Mouse (Mus musculus) liver, postnatal 0 days (tissue): ENCODE data around the gene Nt5c3b. TPM values are rescaled to one million over a fixed set of nuclear protein-coding genes. Genes with fewer than 3 reads are reported as not detected.

ENCODE experiments used
- ATAC-seq: fragments of 200-750 bp; cut with Nextera tagmentation; 2 replicates; pipeline ENCODE4 v1.8.0; 2017; ENCODE audit warnings: mild to moderate bottlenecking, moderate library complexity
- DNase-seq: peaks from one replicate; pipeline ENCODE4 v3.0.0-alpha.2; 2016
- H3K27ac ChIP-seq: fragments of 300-500 bp; sonication (generic); 2 replicates; pipeline ENCODE4 v1.5.1; 2014; ENCODE audit warnings: antibody characterized with exemption, moderate library complexity, mild to moderate bottlenecking, low read depth
- H3K27me3 ChIP-seq: fragments of 300-500 bp; sonication (generic); 2 replicates; pipeline ENCODE4 v1.6.1; 2014; ENCODE audit warnings: low read length, control low read depth, mixed read lengths; ENCODE audit not compliant: insufficient read depth
- H3K36me3 ChIP-seq: fragments of 300-500 bp; sonication (generic); replicated peaks from 2 replicates; pipeline ENCODE4 v1.6.1; 2014; ENCODE audit warnings: mild to moderate bottlenecking, control low read depth, low read length, moderate library complexity, mixed read lengths; ENCODE audit not compliant: insufficient read depth
- H3K4me1 ChIP-seq: fragments of 300-500 bp; sonication (generic); 2 replicates; pipeline ENCODE4 v1.6.1; 2014; ENCODE audit warnings: antibody characterized with exemption, mild to moderate bottlenecking, control low read depth; ENCODE audit not compliant: insufficient read depth
- H3K4me2 ChIP-seq: fragments of 300-500 bp; sonication (generic); 2 replicates; pipeline ENCODE4 v1.6.1; 2014; ENCODE audit warnings: low read depth, mild to moderate bottlenecking, low read length, moderate library complexity, mixed read lengths
- H3K4me3 ChIP-seq: fragments of 300-500 bp; sonication (generic); 2 replicates; pipeline ENCODE4 v1.5.1; 2014; ENCODE audit warnings: low read depth, low read length
- H3K9ac ChIP-seq: fragments of 300-500 bp; sonication (generic); replicated peaks from 2 replicates; pipeline ENCODE4 v1.6.1; 2014; ENCODE audit warnings: mild to moderate bottlenecking, moderate library complexity
- H3K9me3 ChIP-seq: fragments of 300-500 bp; sonication (generic); 2 replicates; pipeline ENCODE4 v1.6.1; 2016; ENCODE audit warnings: mild to moderate bottlenecking, control low read depth, low read length, mixed read lengths
- CTCF ChIP-seq: sonication (generic); IDR thresholded peaks from 2 replicates; pipeline ENCODE4 v1.5.1; 2016; ENCODE audit warnings: antibody characterized with exemption, low read depth
- EP300 ChIP-seq: IDR thresholded peaks from 2 replicates; pipeline ENCODE4 v1.6.1; 2016; ENCODE audit warnings: antibody characterized with exemption, low read depth, mild to moderate bottlenecking
- WGBS: fragments of 180-500 bp; shearing (Covaris S2); extraction: QIAGEN DNeasy Blood & Tissue Kit; methylation state at CpG from one replicate; pipeline ENCODE4 v1.1.7; 2014; ENCODE audit not compliant: insufficient replicate concordance; 5-methylcytosine and 5-hydroxymethylcytosine counted together
- polyA plus RNA-seq: library from polyadenylated mRNA; unstranded; fragments of >200 nt; fragmentation: Nextera tagmentation; extraction: Ambion mirVana; gene quantifications from 2 replicates; pipeline ENCODE4 v1.2.1, GENCODE M21; 2015

Nt5c3b gene
- polyA plus RNA-seq, 1 experiment from 2014 or later, result 11.9 TPM

DNA sequence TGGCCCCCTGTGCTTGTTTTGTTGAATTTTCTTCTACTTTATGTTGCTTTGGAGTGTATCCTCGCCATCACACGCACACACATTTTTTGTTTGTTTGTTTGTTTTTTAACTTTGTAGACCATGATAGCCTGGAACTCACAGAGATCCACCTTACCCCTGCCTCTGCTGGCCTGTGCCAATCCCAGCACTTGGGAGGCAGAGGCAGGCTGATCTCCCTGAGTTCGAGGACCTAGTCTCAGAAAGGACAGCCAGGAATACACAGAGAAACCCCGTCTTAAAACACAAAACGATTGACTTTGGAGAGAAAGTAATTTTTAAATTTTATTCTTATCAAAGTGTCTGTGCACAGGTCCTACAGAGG, 31.3 kb upstream of the Nt5c3b start:
- H3K27me3 ChIP-seq, result no peaks in the 10 kb centered on the region
- ATAC-seq (peak; percentile 38), DNase-seq (no peak)
- H3K9ac ChIP-seq, result no peak overlapping the region
- TF ChIP-seq EP300, result no peak
- no peak for TF ChIP-seq CTCF
- no peaks in the 10 kb centered on the region for H3K9me3 ChIP-seq
- 0 out of 2 replicates have a peak overlapping the region, but pooled peaks have one; percentile 5 for H3K4me2 ChIP-seq
- WGBS, result 28% methylated on average over 5 of the region's 5 CpGs
- peaks cover 19% of the 10 kb centered on the region for H3K4me1 ChIP-seq
- H3K4me3 ChIP-seq, result peak overlapping the region; percentile 91; the same call in 1 of the 2 replicates
- H3K27ac ChIP-seq, result no peak overlapping the region
- peaks cover 16% of the 10 kb centered on the region for H3K36me3 ChIP-seq

DNA sequence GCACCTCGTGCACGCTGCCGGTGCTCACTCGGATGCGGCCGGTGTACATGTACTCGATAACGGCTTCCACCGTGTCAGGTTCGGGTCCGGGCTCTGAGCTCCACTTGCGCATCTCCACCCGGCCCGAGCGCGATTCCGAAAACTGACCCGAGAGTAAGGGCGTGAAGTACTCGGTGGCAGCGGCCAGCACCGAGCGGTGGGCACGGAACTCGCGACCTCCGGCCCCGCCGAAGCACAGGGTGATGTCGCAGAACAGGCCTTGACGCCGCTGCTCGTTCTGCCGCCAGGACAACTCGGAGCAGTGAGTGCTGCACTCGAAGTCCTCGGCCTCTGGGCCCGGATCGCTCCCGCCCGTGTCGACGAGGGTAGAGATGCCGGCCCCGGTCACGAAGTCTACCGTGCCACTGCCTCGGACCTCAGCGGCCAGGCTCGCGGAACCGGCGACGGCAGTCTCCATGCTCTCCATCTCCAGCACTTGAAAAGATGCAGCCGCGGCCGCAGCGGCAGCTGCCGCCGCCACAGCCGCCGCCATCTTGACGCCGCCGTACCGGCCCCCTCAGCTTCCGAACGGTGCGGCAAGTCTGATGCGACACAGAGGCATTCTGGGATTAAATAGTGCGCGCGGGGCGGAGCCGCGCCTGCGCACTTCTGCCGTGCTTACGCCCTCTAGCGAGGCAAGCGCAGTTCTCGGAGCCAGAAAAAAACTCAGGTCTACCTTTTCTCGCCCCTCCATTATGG, 30.8 kb upstream of the Nt5c3b start, which contains the start of gene Klhl11:
Klhl11 (minus strand) TSS at position 545 of the 738 bp plus-strand sequence.
- peaks cover 19% of the 10 kb centered on the region for H3K4me1 ChIP-seq
- no peaks in the 10 kb centered on the region for H3K27me3 ChIP-seq
- peak within 1 kb of the TSS; percentile 79 for H3K27ac ChIP-seq
- H3K4me3 ChIP-seq, result peak within 1 kb of the TSS; percentile 91
- peaks cover 13% of the 10 kb centered on the region for H3K36me3 ChIP-seq
- peak within 1 kb of the TSS; percentile 87 for H3K4me2 ChIP-seq
- under 1% methylated on average over 80 of the region's 83 CpGs for WGBS
- H3K9ac ChIP-seq, result peak within 1 kb of the TSS; percentile 94
- ATAC-seq (peak; percentile 96), DNase-seq (peak; percentile 93)
- H3K9me3 ChIP-seq, result no peaks in the 10 kb centered on the region
- TF ChIP-seq CTCF, result peak; percentile 92
- TF ChIP-seq EP300, result no peak

DNA sequence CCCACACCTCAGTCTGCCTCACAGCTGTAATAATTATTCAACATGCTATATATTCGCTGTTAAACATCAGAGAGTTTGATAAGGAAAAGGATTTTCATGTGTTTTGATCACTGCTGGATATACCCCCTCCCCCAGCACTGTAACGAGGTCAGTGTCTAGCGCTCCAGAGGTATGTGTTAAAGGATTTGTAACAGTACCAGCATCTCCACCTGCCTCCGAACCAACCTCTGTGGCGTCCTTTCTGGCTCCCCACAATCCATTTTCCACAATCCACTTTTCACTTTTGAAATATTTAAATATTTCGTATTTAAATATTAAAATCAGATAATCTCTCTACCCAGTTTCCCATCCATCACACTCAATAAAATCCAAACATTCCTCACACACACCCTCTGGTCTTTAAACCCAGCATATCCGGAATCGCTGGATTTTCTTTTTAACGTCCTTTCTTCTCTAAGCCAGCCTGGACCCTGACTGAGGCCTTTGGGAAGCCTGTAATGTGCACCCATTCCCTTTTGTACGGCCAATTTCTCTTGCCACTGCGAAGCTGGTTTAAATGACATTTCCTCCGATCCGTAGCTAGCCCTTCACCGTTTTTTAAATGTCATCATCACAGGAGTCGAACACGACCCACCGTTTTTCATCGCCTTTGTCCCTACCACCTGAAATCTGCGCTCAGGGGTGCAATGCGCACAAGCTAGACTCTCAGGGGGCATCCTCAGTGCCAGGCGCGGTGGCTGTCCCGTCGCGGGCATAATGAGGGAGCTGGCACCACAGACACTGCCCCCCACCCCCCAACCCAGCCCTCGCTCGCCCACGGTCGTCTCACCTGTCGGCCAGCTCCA, 30.0 kb upstream of the Nt5c3b start:
- no peak for TF ChIP-seq EP300
- TF ChIP-seq CTCF, result no peak
- H3K4me2 ChIP-seq, result peak overlapping the region; percentile 87
- DNase-seq (no peak), ATAC-seq (no peak)
- H3K9me3 ChIP-seq, result no peaks in the 10 kb centered on the region
- WGBS, result 8% methylated on average over 30 of the region's 30 CpGs
- peak overlapping the region; percentile 91 for H3K4me3 ChIP-seq
- no peaks in the 10 kb centered on the region for H3K27me3 ChIP-seq
- H3K9ac ChIP-seq, result peak overlapping the region; percentile 94
- H3K4me1 ChIP-seq, result peaks cover 19% of the 10 kb centered on the region
- H3K36me3 ChIP-seq, result peaks cover 7% of the 10 kb centered on the region; the same call in 1 of the 2 replicates
- peak overlapping the region; percentile 79; the same call in 1 of the 2 replicates for H3K27ac ChIP-seq

DNA sequence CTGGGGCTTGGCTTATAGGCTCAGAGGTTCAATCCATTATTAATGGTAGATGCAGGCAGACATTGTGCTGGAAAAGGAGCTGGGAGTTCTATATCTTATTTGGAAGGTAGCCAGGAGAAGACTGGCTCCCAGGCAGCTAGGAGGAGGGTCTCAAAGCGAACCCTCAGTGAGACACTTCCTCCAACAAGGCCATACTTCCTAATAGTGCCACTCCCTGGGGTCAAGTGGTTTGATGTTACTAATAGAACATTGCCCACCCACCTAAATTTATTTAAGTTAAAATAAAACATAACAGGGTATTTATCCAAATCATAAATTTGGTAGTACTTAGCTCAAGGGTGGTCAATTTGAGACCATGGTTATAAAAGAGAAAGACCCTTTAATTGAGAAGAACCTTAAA, 24.2 kb upstream of the Nt5c3b start:
- Histone ChIP-seq H3K4me3 (no peak overlapping the region), H3K27ac (no peak overlapping the region), H3K27me3 (no peaks in the 10 kb centered on the region), H3K4me1 (peaks cover 6% of the 10 kb centered on the region; the same call in 1 of the 2 replicates), H3K9ac (no peak overlapping the region), H3K36me3 (peaks cover 11% of the 10 kb centered on the region), H3K9me3 (no peaks in the 10 kb centered on the region), H3K4me2 (no peak overlapping the region)
- WGBS, result 46% methylated on average over 1 of the region's 1 CpGs
- no peak for ATAC-seq
- no peak for DNase-seq
- TF ChIP-seq EP300 (no peak), CTCF (no peak)

DNA sequence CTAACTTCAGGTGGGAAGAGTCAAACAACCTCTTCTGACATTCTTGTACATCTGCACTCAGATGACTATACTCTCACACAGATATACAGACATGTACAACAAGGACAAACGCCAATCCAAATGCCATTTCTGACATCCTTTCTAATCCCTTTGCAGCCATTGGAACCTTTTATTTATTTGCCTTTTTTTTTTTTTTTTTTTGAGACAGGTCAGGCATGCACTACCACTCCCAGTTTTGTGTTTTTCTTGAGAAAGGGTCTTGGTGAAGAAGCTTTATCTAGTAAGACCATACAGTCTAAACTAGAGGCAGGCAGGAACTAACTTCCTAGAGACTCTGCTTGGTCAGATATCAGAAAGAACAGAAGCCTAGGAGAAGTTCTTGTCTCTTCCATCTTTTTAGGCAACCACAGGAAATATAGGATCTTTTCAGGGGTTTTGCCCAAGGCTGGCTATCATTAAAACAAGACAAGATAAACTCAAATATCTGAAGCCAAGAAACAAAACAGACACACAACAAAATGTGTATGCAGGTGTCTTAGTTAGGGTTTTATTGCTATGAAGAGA, 23.7 kb upstream of the Nt5c3b start:
- Histone ChIP-seq H3K4me3 (no peak overlapping the region), H3K4me2 (no peak overlapping the region), H3K36me3 (peaks cover 11% of the 10 kb centered on the region), H3K9me3 (no peaks in the 10 kb centered on the region), H3K9ac (no peak overlapping the region), H3K4me1 (peaks cover 2% of the 10 kb centered on the region; the same call in 1 of the 2 replicates), H3K27ac (no peak overlapping the region), H3K27me3 (no peaks in the 10 kb centered on the region)
- 76% methylated on average over 1 of the region's 1 CpGs for WGBS
- ATAC-seq (no peak), DNase-seq (no peak)
- no peak for TF ChIP-seq EP300
- TF ChIP-seq CTCF, result no peak

DNA sequence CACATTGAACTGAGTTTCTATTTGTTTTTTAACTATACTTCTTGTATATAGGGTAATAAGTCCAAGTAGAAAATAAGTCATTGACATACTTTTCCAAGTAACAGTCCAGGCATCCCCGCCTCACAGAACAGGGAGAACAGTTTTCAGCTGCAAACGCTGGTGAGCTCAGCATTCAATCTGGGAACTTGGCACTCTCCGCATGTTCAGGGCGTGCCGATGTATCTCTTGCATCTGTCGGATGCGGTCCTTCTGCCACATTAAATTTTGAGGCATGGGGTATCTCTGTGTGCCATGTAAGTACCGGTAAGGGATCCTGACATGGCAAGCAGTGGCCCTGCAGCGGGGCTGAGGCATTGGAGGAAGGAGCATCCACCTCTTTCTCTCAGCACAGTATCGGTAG, 21.1 kb upstream of the Nt5c3b start:
- Histone ChIP-seq H3K36me3 (peaks cover 16% of the 10 kb centered on the region), H3K4me3 (no peak overlapping the region), H3K4me1 (no peaks in the 10 kb centered on the region), H3K4me2 (no peak overlapping the region), H3K9me3 (no peaks in the 10 kb centered on the region), H3K27me3 (no peaks in the 10 kb centered on the region), H3K27ac (no peak overlapping the region), H3K9ac (no peak overlapping the region)
- WGBS, result 92% methylated on average over 10 of the region's 10 CpGs
- no peak for TF ChIP-seq CTCF
- no peak for TF ChIP-seq EP300
- no peak for ATAC-seq
- DNase-seq, result no peak
